Mouse (Mus musculus) ES-E14 (cell line): Measurements from ENCODE around the gene Adam22. TPM values are rescaled to one million over a fixed set of nuclear protein-coding genes. Genes with fewer than 3 reads are reported as not detected.

ENCODE experiments used
- DNase-seq: peaks from one replicate; pipeline ENCODE4 v3.0.0-alpha.2; 2013; ENCODE audit warnings: low read depth, low spot score
- H3K27ac ChIP-seq: 2 replicates; pipeline ENCODE4 v1.5.1; 2012; ENCODE audit warnings: low read depth, mild to moderate bottlenecking, low read length, moderate library complexity, mixed read lengths; ENCODE audit not compliant: poor library complexity, insufficient read depth, severe bottlenecking
- H3K36me3 ChIP-seq: 2 replicates; pipeline ENCODE4 v1.6.1; 2012; ENCODE audit warnings: mild to moderate bottlenecking, low read length, moderate library complexity, mixed read lengths; ENCODE audit not compliant: control insufficient read depth, poor library complexity, insufficient read depth, severe bottlenecking
- H3K4me1 ChIP-seq, 2 experiments: fragments of 150-350 bp in 1 of 2; sonication (generic) in 1 of 2; 2 replicates each; pipeline ENCODE4 v1.6.1; 2012; ENCODE audit warnings: low read length in 2 of 2, mild to moderate bottlenecking in 1 of 2, mixed read lengths in 1 of 2; ENCODE audit not compliant: control insufficient read depth in 2 of 2, insufficient read depth in 2 of 2, poor library complexity in 1 of 2
- H3K4me3 ChIP-seq, 2 experiments: fragments of 150-350 bp in 1 of 2; sonication (generic) in 1 of 2; 2 replicates each; pipeline ENCODE4 v1.5.1; 2012; ENCODE audit warnings: low read length in 2 of 2, low read depth in 1 of 2, mild to moderate bottlenecking in 1 of 2, mixed read lengths in 1 of 2; ENCODE audit not compliant: insufficient read depth in 1 of 2, poor library complexity in 1 of 2, severe bottlenecking in 1 of 2
- H3K9ac ChIP-seq: 2 replicates; pipeline ENCODE4 v1.6.1; 2012; ENCODE audit warnings: low read depth, mild to moderate bottlenecking, low read length, mixed read lengths; ENCODE audit not compliant: poor library complexity, insufficient read depth, severe bottlenecking
- H3K9me3 ChIP-seq: fragments of 150-350 bp; sonication (generic); 2 replicates; pipeline ENCODE4 v1.6.1; 2012; ENCODE audit warnings: low read depth, mild to moderate bottlenecking, low read length; ENCODE audit not compliant: control insufficient read depth, insufficient read depth
- CHD2 ChIP-seq: IDR thresholded peaks from 2 replicates; pipeline ENCODE4 v1.6.1; 2014; ENCODE audit warnings: mild to moderate bottlenecking, low read depth, low read length, inconsistent platforms
- HCFC1 ChIP-seq: IDR thresholded peaks from 2 replicates; pipeline ENCODE4 v1.6.1; 2012; ENCODE audit warnings: low read length, inconsistent platforms, borderline replicate concordance; ENCODE audit not compliant: insufficient read depth
- MAFK ChIP-seq: IDR thresholded peaks from 2 replicates; pipeline ENCODE4 v1.6.1; 2014; ENCODE audit warnings: mild to moderate bottlenecking, low read depth, low read length, inconsistent platforms; ENCODE audit not compliant: insufficient read depth
- ZC3H11A ChIP-seq: IDR thresholded peaks from 2 replicates; pipeline ENCODE4 v1.6.1; 2012; ENCODE audit warnings: low read depth, mild to moderate bottlenecking, inconsistent platforms, low read length, borderline replicate concordance
- ZNF384 ChIP-seq: IDR thresholded peaks from 2 replicates; pipeline ENCODE4 v1.6.1; 2012; ENCODE audit warnings: low read depth, low read length, inconsistent platforms
- in situ Hi-C, 2 experiments: fragments of 600-800 bp; cut with MboI; formaldehyde crosslinking; loops; one replicate each; pipeline ENCODE4 v1.15.1; 2025; ENCODE audit warnings: low sequenced_read_pairs in 2 of 2, inconsistent platforms in 1 of 2; ENCODE audit not compliant: unreplicated experiment in 2 of 2
- total RNA-seq: library from RNA; depleted of rRNA; stranded (reverse); fragments of 300-350 nt; gene quantifications from 2 replicates; pipeline ENCODE4 v1.2.3, GENCODE M21; 2012

Adam22 gene
- total RNA-seq, 1 experiment = 11.5 TPM

DNA sequence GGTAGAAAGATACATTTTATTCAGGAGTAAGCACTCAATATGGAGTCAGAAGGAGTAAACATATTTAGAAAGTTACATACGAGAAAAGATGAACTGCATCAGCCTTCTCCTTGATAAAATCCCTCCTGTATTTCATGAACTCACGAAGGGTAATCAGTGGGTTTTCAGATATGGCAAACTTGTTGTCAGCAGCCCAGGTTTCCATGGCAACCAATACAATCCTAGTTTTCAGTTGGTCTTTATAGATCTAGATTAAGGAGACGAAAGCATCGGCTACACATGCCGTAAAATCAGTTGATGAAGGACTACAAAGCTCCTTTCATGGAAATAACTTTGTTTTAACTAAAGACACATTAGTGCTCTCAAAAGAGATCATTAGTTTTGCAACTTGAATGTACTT, 222.5 kb downstream of the Adam22 start:
- Histone ChIP-seq H3K9ac (no peak overlapping the region), H3K4me1 (no peaks in the 10 kb centered on the region), H3K9me3 (no peaks in the 10 kb centered on the region), H3K36me3 (no peaks in the 10 kb centered on the region), H3K27ac (no peak overlapping the region), H3K4me3 (no peak overlapping the region)
- no peak for DNase-seq
- in situ Hi-C loops = no loop called here
- TF ChIP-seq ZC3H11A (no peak), ZNF384 (no peak), HCFC1 (no peak), MAFK (no peak), CHD2 (no peak)

DNA sequence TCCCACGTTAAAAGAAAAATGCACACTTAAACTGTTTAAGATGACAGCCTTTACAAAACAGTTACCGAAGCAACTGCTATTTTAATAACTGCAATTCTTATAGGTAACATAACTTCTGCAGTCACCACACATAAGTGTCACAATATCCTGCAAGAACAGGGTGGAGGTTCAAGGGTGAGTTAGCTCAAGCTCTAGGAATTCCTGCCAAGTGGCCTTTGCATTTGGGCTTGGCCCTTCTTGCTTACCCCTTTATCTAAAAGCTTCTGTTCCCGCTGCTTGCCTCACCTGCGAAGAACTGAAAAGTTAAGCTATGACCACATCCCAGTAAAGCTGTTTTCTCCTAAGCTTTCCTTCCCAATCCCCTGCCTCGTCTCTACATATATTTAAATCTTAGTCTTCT, 235.4 kb downstream of the Adam22 start:
- no peak for TF ChIP-seq HCFC1
- no peak for TF ChIP-seq ZC3H11A
- TF ChIP-seq ZNF384 = no peak
- TF ChIP-seq MAFK = no peak
- TF ChIP-seq CHD2 = no peak
- no peak overlapping the region for H3K27ac ChIP-seq
- DNase-seq = no peak
- H3K4me3 ChIP-seq = no peak overlapping the region
- no peaks in the 10 kb centered on the region for H3K4me1 ChIP-seq
- no peak overlapping the region for H3K9ac ChIP-seq
- in situ Hi-C loops = no loop called here
- H3K9me3 ChIP-seq = no peaks in the 10 kb centered on the region
- H3K36me3 ChIP-seq = peaks cover 2% of the 10 kb centered on the region; the same call in 1 of the 2 replicates

DNA sequence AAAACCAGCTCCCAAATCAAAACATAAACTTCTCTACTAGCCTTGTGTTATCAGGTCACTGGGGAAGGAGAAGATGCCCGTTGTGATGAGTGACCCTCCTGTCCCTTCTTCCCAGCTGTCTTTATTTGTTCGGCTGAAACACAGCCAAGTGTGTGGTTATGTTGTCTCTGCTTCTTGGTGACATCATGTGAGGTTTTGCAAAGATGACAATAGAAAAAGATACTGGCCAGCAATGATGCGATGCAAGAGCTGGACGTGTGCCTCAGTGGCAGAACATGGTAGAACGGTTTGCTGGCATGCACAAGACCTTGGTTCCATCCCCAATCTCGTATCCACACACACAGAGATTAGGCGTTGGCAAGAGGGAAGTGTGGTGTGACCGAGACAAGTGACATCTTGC, 236.0 kb downstream of the Adam22 start:
- Histone ChIP-seq H3K4me3 (no peak overlapping the region), H3K27ac (no peak overlapping the region), H3K36me3 (peaks cover 2% of the 10 kb centered on the region; the same call in 1 of the 2 replicates), H3K4me1 (no peaks in the 10 kb centered on the region), H3K9ac (no peak overlapping the region), H3K9me3 (no peaks in the 10 kb centered on the region)
- TF ChIP-seq CHD2 = no peak
- no peak for TF ChIP-seq ZNF384
- no peak for TF ChIP-seq MAFK
- no peak for TF ChIP-seq ZC3H11A
- TF ChIP-seq HCFC1 = no peak
- DNase-seq = no peak
- in situ Hi-C loops = no loop called here

DNA sequence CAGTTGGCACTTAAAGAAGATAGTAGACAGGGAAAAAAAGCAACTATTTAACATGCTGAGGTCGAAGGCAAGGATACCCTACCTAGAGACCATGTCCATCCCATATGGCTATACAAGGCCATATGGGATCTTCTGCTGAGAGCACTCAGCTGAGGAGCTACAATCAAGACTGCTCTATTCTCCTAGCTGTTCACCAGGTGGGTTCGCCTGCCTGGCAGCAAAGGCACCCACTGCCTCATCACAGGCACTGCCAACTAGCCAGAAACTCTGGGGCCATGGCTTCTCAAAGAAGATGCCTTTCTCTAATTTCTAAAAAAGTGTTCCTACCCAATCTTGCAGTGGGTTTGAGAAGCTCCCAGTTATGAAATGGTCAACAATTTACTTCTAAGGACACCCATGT, 238.2 kb downstream of the Adam22 start:
- Histone ChIP-seq H3K36me3 (peaks cover 2% of the 10 kb centered on the region; the same call in 1 of the 2 replicates), H3K27ac (no peak overlapping the region), H3K4me1 (no peaks in the 10 kb centered on the region), H3K4me3 (no peak overlapping the region), H3K9ac (no peak overlapping the region), H3K9me3 (no peaks in the 10 kb centered on the region)
- TF ChIP-seq CHD2 (no peak), ZC3H11A (no peak), ZNF384 (no peak), HCFC1 (no peak), MAFK (no peak)
- no peak for DNase-seq
- in situ Hi-C loops = no loop called here

DNA sequence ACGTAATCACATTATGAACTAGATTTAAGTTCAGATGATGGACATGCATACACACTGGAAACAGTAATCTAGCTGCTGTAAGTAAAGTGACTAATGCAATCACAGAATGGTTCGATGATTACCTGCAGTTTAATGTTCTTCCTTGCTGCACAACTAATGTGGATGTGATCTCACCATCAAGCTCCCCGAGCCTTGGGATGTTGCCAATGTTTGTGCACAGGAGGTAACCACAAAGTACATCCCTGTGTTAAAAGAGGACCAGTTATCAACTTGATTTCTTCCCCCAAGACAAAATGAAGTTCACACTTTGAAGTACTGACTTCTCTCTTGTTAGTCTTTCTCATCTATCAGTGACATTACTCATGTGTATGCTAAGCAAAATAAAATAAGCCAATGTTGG, 247.0 kb downstream of the Adam22 start:
- TF ChIP-seq CHD2 = no peak
- TF ChIP-seq HCFC1 = no peak
- TF ChIP-seq ZNF384 = no peak
- TF ChIP-seq MAFK = no peak
- no peak for TF ChIP-seq ZC3H11A
- H3K4me1 ChIP-seq = no peaks in the 10 kb centered on the region
- H3K36me3 ChIP-seq = no peaks in the 10 kb centered on the region
- in situ Hi-C loops = no loop called here
- no peak for DNase-seq
- no peak overlapping the region for H3K9ac ChIP-seq
- H3K4me3 ChIP-seq = no peak overlapping the region
- H3K9me3 ChIP-seq = no peaks in the 10 kb centered on the region
- no peak overlapping the region for H3K27ac ChIP-seq
